Mouse (Mus musculus): Measurements from ENCODE around the gene Tmem235. TPM values are rescaled to one million over a fixed set of nuclear protein-coding genes. Genes with fewer than 3 reads are reported as not detected.
"Not testable (repeated sequence)": the region's sequence is repeated elsewhere in the genome, so short reads cannot be mapped to it uniquely, and the experiment has no call there.

The Tmem235 gene
- polyA plus RNA-seq (2015; fragmentation: Nextera tagmentation; extraction: Ambion mirVana): 0.08 TPM in 1 of 2 replicates, not detected in the other

DNA sequence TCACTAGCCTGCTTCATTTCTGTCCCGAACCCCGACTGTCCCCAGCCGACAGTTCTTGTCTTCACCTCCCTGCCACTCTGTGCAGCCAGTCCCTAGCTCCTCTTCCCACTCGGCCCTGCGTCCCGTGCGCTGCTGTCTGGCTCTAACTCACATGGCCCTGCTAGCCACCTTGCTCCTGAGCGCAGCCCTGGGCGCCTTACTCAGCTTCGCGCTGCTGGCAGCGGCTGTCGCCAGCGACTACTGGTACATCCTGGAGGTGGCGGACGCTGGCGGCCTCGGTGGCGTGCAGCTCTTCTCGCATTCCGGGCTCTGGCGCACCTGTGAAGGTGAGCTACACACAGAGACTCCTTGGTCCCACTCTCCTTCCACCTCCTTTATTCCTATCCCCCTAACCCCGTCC is at the start of gene Tmem235:
Gene Tmem235, plus strand, starts transcription at position 152 of the 400 bp plus-strand sequence.
- H3K4me1 ChIP-seq (ENCODE audit: control insufficient read depth, insufficient read depth, low read depth, low read length): peaks cover 2% of the 10 kb centered on the region; the same call in 1 of the 2 replicates
- peaks cover 10% of the 10 kb centered on the region; the same call in 1 of the 2 replicates for H3K27me3 ChIP-seq (replicated peaks; ENCODE audit: control insufficient read depth, insufficient read depth, low read length)
- no peaks in the 10 kb centered on the region for H3K36me3 ChIP-seq (ENCODE audit: control insufficient read depth, insufficient read depth, low read length)
- no peak for ATAC-seq
- peak within 1 kb of the TSS; percentile 22 for H3K9ac ChIP-seq (ENCODE audit: low read depth, low read length)
- peak within 1 kb of the TSS; percentile 27; the same call in 1 of the 2 replicates for H3K4me2 ChIP-seq (ENCODE audit: low read length)
- no peaks in the 10 kb centered on the region for H3K9me3 ChIP-seq (ENCODE audit: control insufficient read depth, low read length)
- H3K27ac ChIP-seq (ENCODE audit: low read depth, low read length): no peak within 1 kb of the TSS
- WGBS: 5% methylated on average over 23 of the region's 23 CpGs
- H3K4me3 ChIP-seq (ENCODE audit: low read length): no peak within 1 kb of the TSS; the same call in 1 of the 2 replicates

DNA sequence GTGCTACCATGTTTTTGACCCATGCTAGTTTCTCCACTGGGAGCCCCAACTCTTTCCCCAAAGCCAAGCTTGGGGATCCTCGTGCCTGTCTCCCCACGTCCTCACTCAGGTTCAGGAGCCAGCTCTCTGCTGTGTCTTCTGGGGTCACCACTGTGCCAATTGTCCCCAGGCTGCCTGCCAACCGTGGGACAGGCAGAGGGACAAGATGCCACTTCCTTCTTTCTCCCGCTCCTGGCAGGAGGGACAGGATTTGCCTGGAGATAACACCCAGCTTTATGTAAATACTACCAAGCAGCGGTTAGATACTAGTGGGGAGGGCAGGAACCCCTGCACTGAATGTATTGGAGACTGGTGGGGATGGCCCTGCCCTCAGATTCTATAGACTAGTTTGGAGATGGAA is 46.7 kb upstream of the Tmem235 start:
- H3K27me3 ChIP-seq (replicated peaks; ENCODE audit: control insufficient read depth, insufficient read depth, low read length): peaks cover 13% of the 10 kb centered on the region
- 73% methylated on average over 5 of the region's 5 CpGs for WGBS

GRCm38 (mm10) chr11:117814704-117815366 is 45.7 kb upstream of the Tmem235 start:
- Histone ChIP-seq H3K4me3 (ENCODE audit: low read length) (no peak overlapping the region), H3K36me3 (ENCODE audit: control insufficient read depth, insufficient read depth, low read length) (no peaks in the 10 kb centered on the region), H3K4me2 (ENCODE audit: low read length) (no peak overlapping the region), H3K27ac (ENCODE audit: low read depth, low read length) (no peak overlapping the region), H3K4me1 (ENCODE audit: control insufficient read depth, insufficient read depth, low read depth, low read length) (peaks cover 10% of the 10 kb centered on the region), H3K9me3 (ENCODE audit: control insufficient read depth, low read length) (no peaks in the 10 kb centered on the region), H3K9ac (ENCODE audit: low read depth, low read length) (no peak overlapping the region), H3K27me3 (replicated peaks; ENCODE audit: control insufficient read depth, insufficient read depth, low read length) (peaks cover 5% of the 10 kb centered on the region)
- WGBS: 98% methylated on average over 6 of the region's 6 CpGs
- ATAC-seq: no peak

More for the DNA sequence above, 46.7 kb upstream of the Tmem235 start:
- no peak overlapping the region for H3K27ac ChIP-seq (ENCODE audit: low read depth, low read length)
- H3K36me3 ChIP-seq (ENCODE audit: control insufficient read depth, insufficient read depth, low read length): no peaks in the 10 kb centered on the region
- H3K4me1 ChIP-seq (ENCODE audit: control insufficient read depth, insufficient read depth, low read depth, low read length): peaks cover 12% of the 10 kb centered on the region
- no peak overlapping the region for H3K4me2 ChIP-seq (ENCODE audit: low read length)
- H3K4me3 ChIP-seq (ENCODE audit: low read length): no peak overlapping the region
- ATAC-seq: no peak
- no peak overlapping the region for H3K9ac ChIP-seq (ENCODE audit: low read depth, low read length)
- H3K9me3 ChIP-seq (ENCODE audit: control insufficient read depth, low read length): no peaks in the 10 kb centered on the region

- not testable (repeated sequence) for H3K27ac ChIP-seq (ENCODE audit: low read depth, low read length); H3K36me3 ChIP-seq (ENCODE audit: control insufficient read depth, insufficient read depth, low read length); ATAC-seq; H3K27me3 ChIP-seq (replicated peaks; ENCODE audit: control insufficient read depth, insufficient read depth, low read length); H3K9me3 ChIP-seq (ENCODE audit: control insufficient read depth, low read length); H3K4me2 ChIP-seq (ENCODE audit: low read length); H3K4me3 ChIP-seq (ENCODE audit: low read length); H3K9ac ChIP-seq (ENCODE audit: low read depth, low read length); H3K4me1 ChIP-seq (ENCODE audit: control insufficient read depth, insufficient read depth, low read depth, low read length)
- 86% methylated on average over 9 of the region's 9 CpGs for WGBS
Measured at GRCm38 (mm10) chr11:117815850-117816249, 44.7 kb upstream of the Tmem235 start.

- Histone ChIP-seq H3K27ac (ENCODE audit: low read depth, low read length) (no peak overlapping the region), H3K27me3 (replicated peaks; ENCODE audit: control insufficient read depth, insufficient read depth, low read length) (no peaks in the 10 kb centered on the region), H3K9me3 (ENCODE audit: control insufficient read depth, low read length) (no peaks in the 10 kb centered on the region), H3K4me1 (ENCODE audit: control insufficient read depth, insufficient read depth, low read depth, low read length) (no peaks in the 10 kb centered on the region), H3K4me2 (ENCODE audit: low read length) (no peak overlapping the region), H3K36me3 (ENCODE audit: control insufficient read depth, insufficient read depth, low read length) (no peaks in the 10 kb centered on the region), H3K4me3 (ENCODE audit: low read length) (no peak overlapping the region), H3K9ac (ENCODE audit: low read depth, low read length) (no peak overlapping the region)
- ATAC-seq: no peak
- 89% methylated on average over 10 of the region's 13 CpGs for WGBS
Measured at GRCm38 (mm10) chr11:117816389-117816996, 44.1 kb upstream of the Tmem235 start.

GRCm38 (mm10) chr11:117819095-117819494 is 41.5 kb upstream of the Tmem235 start:
- H3K4me2 ChIP-seq (ENCODE audit: low read length): no peak overlapping the region
- WGBS: 48% methylated on average over 8 of the region's 8 CpGs
- H3K9me3 ChIP-seq (ENCODE audit: control insufficient read depth, low read length): no peaks in the 10 kb centered on the region
- H3K9ac ChIP-seq (ENCODE audit: low read depth, low read length): no peak overlapping the region
- no peaks in the 10 kb centered on the region for H3K36me3 ChIP-seq (ENCODE audit: control insufficient read depth, insufficient read depth, low read length)
- H3K27ac ChIP-seq (ENCODE audit: low read depth, low read length): no peak overlapping the region
- H3K4me1 ChIP-seq (ENCODE audit: control insufficient read depth, insufficient read depth, low read depth, low read length): peaks cover 2% of the 10 kb centered on the region
- ATAC-seq: no peak; the same call in 1 of the 2 replicates
- H3K27me3 ChIP-seq (replicated peaks; ENCODE audit: control insufficient read depth, insufficient read depth, low read length): no peaks in the 10 kb centered on the region
- H3K4me3 ChIP-seq (ENCODE audit: low read length): no peak overlapping the region

GRCm38 (mm10) chr11:117820173-117820572 is 40.4 kb upstream of the Tmem235 start:
- no peak overlapping the region for H3K4me3 ChIP-seq (ENCODE audit: low read length)
- H3K9me3 ChIP-seq (ENCODE audit: control insufficient read depth, low read length): no peaks in the 10 kb centered on the region
- H3K27me3 ChIP-seq (replicated peaks; ENCODE audit: control insufficient read depth, insufficient read depth, low read length): no peaks in the 10 kb centered on the region
- no peak for ATAC-seq
- H3K27ac ChIP-seq (ENCODE audit: low read depth, low read length): no peak overlapping the region
- no peaks in the 10 kb centered on the region for H3K36me3 ChIP-seq (ENCODE audit: control insufficient read depth, insufficient read depth, low read length)
- H3K4me1 ChIP-seq (ENCODE audit: control insufficient read depth, insufficient read depth, low read depth, low read length): peaks cover 11% of the 10 kb centered on the region
- WGBS: 91% methylated on average over 7 of the region's 7 CpGs
- H3K4me2 ChIP-seq (ENCODE audit: low read length): no peak overlapping the region
- H3K9ac ChIP-seq (ENCODE audit: low read depth, low read length): no peak overlapping the region

GRCm38 (mm10) chr11:117821868-117822267 is 38.7 kb upstream of the Tmem235 start:
- Histone ChIP-seq H3K4me3 (ENCODE audit: low read length) (no peak overlapping the region), H3K27me3 (replicated peaks; ENCODE audit: control insufficient read depth, insufficient read depth, low read length) (no peaks in the 10 kb centered on the region), H3K4me2 (ENCODE audit: low read length) (no peak overlapping the region), H3K4me1 (ENCODE audit: control insufficient read depth, insufficient read depth, low read depth, low read length) (peaks cover 26% of the 10 kb centered on the region), H3K27ac (ENCODE audit: low read depth, low read length) (no peak overlapping the region), H3K9me3 (ENCODE audit: control insufficient read depth, low read length) (no peaks in the 10 kb centered on the region), H3K36me3 (ENCODE audit: control insufficient read depth, insufficient read depth, low read length) (no peaks in the 10 kb centered on the region), H3K9ac (ENCODE audit: low read depth, low read length) (no peak overlapping the region)
- no peak for ATAC-seq
- WGBS: 84% methylated on average over 9 of the region's 9 CpGs

- 80% methylated on average over 7 of the region's 7 CpGs for WGBS
- Histone ChIP-seq H3K27me3 (replicated peaks; ENCODE audit: control insufficient read depth, insufficient read depth, low read length) (no peaks in the 10 kb centered on the region), H3K4me2 (ENCODE audit: low read length) (no peak overlapping the region), H3K36me3 (ENCODE audit: control insufficient read depth, insufficient read depth, low read length) (no peaks in the 10 kb centered on the region), H3K9me3 (ENCODE audit: control insufficient read depth, low read length) (no peaks in the 10 kb centered on the region), H3K4me3 (ENCODE audit: low read length) (no peak overlapping the region), H3K9ac (ENCODE audit: low read depth, low read length) (no peak overlapping the region), H3K4me1 (ENCODE audit: control insufficient read depth, insufficient read depth, low read depth, low read length) (peaks cover 30% of the 10 kb centered on the region), H3K27ac (ENCODE audit: low read depth, low read length) (no peak overlapping the region)
- ATAC-seq: no peak
Measured at GRCm38 (mm10) chr11:117822728-117823241, 37.8 kb upstream of the Tmem235 start.
